Mouse (Mus musculus): ENCODE measurements at regions not wholly inside any gene's neighbourhood (a gene's known extent, or its start where the extent isn't known, plus 50 kb on each side); places are given as distances from the start of the nearest gene placed in this dataset.

- TF ChIP-seq CTCF (IDR thresholded peaks at IDR 0.05; ENCODE audit: extremely low read depth, insufficient read length, insufficient replicate concordance, low read depth, low read length) (no peak), POLR2A (IDR thresholded peaks at IDR 0.05; ENCODE audit: low read depth, low read length) (no peak)
Observed at GRCm38 (mm10) chr10:67805131-67805530, 107.3 kb downstream of the Zfp365 start.

Measured in small intestine, adult 2 months (tissue).